Mouse (Mus musculus) lung, postnatal 0 days (tissue): ENCODE measurements around the gene 5730522E02Rik. TPM values are rescaled to one million over a fixed set of nuclear protein-coding genes. Genes with fewer than 3 reads are reported as not detected.

Experiments used
- ATAC-seq: fragments of 200-750 bp; cut with Nextera tagmentation; 2 replicates; pipeline ENCODE4 v1.8.0; 2017; ENCODE audit warnings: moderate library complexity
- DNase-seq: peaks from one replicate; pipeline ENCODE4 v3.0.0-alpha.2; 2016; ENCODE audit warnings: low spot score
- H3K27ac ChIP-seq: fragments of 300-500 bp; sonication (generic); 2 replicates; pipeline ENCODE4 v1.5.1; 2014; ENCODE audit warnings: antibody characterized with exemption, mild to moderate bottlenecking, low read length, mixed read lengths
- H3K27me3 ChIP-seq: fragments of 300-500 bp; sonication (generic); replicated peaks from 2 replicates; pipeline ENCODE4 v1.6.1; 2014; ENCODE audit warnings: low read length, mixed read lengths; ENCODE audit not compliant: insufficient read depth
- H3K36me3 ChIP-seq: fragments of 300-500 bp; sonication (generic); 2 replicates; pipeline ENCODE4 v1.6.1; 2014; ENCODE audit warnings: low read length, mixed read lengths; ENCODE audit not compliant: insufficient read depth
- H3K4me1 ChIP-seq: fragments of 300-500 bp; sonication (generic); 2 replicates; pipeline ENCODE4 v1.6.1; 2014; ENCODE audit warnings: antibody characterized with exemption, low read depth, low read length, mixed read lengths; ENCODE audit not compliant: insufficient read depth
- H3K4me2 ChIP-seq: fragments of 300-500 bp; sonication (generic); replicated peaks from 2 replicates; pipeline ENCODE4 v1.6.1; 2014; ENCODE audit warnings: low read depth, mild to moderate bottlenecking, low read length, moderate library complexity, mixed read lengths
- H3K4me3 ChIP-seq: fragments of 300-500 bp; sonication (generic); 2 replicates; pipeline ENCODE4 v1.5.1; 2014; ENCODE audit warnings: low read depth, low read length
- H3K9ac ChIP-seq: fragments of 300-500 bp; sonication (generic); replicated peaks from 2 replicates; pipeline ENCODE4 v1.6.1; 2014; ENCODE audit warnings: low read depth, mild to moderate bottlenecking
- H3K9me3 ChIP-seq: fragments of 300-500 bp; sonication (generic); 2 replicates; pipeline ENCODE4 v1.6.1; 2016; ENCODE audit warnings: low read length, mixed read lengths
- CTCF ChIP-seq: IDR thresholded peaks from 2 replicates; pipeline ENCODE4 v1.5.1; 2016; ENCODE audit warnings: antibody characterized with exemption, mild to moderate bottlenecking
- EP300 ChIP-seq: IDR thresholded peaks from 2 replicates; pipeline ENCODE4 v1.6.1; 2016; ENCODE audit warnings: antibody characterized with exemption, mild to moderate bottlenecking, control low read depth
- WGBS: fragments of 180-500 bp; shearing (Covaris S2); extraction: QIAGEN DNeasy Blood & Tissue Kit; methylation state at CpG from one replicate; pipeline ENCODE4 v1.1.7; 2014; 5-methylcytosine and 5-hydroxymethylcytosine counted together
- polyA plus RNA-seq: library from polyadenylated mRNA; unstranded; fragments of >200 nt; fragmentation: Nextera tagmentation; extraction: Ambion mirVana; gene quantifications from 2 replicates; pipeline ENCODE4 v1.2.1, GENCODE M21; 2015

5730522E02Rik gene
- polyA plus RNA-seq, 1 experiment from 2014 or later: 0.42 TPM

DNA sequence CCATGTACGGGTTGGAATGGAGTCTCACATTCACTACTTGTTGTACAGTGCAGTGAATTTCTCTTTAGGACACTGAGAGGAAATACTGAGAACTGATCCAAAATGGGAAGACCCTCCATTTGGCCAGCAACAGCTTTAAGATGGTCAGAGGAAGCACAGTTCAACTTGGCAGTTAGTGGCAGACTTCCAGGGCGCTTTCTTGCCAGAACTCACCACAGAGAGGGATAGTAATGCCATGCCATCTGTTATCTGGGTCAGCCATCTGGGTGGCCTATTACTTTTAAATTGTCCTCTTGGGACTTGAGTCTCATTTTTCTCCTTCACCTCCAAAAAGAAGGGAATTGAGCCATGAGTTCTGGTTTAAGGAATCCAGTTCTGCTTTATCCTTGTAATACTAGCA is 344.3 kb downstream of the 5730522E02Rik start:
- no peak overlapping the region for H3K4me2 ChIP-seq
- 72% methylated on average over 2 of the region's 2 CpGs for WGBS
- no peak overlapping the region for H3K4me3 ChIP-seq
- no peaks in the 10 kb centered on the region for H3K4me1 ChIP-seq
- no peaks in the 10 kb centered on the region for H3K27me3 ChIP-seq
- no peaks in the 10 kb centered on the region for H3K36me3 ChIP-seq
- TF ChIP-seq EP300 (no peak), CTCF (no peak)
- DNase-seq (no peak), ATAC-seq (no peak)
- no peak overlapping the region for H3K27ac ChIP-seq
- no peaks in the 10 kb centered on the region for H3K9me3 ChIP-seq
- H3K9ac ChIP-seq: no peak overlapping the region

DNA sequence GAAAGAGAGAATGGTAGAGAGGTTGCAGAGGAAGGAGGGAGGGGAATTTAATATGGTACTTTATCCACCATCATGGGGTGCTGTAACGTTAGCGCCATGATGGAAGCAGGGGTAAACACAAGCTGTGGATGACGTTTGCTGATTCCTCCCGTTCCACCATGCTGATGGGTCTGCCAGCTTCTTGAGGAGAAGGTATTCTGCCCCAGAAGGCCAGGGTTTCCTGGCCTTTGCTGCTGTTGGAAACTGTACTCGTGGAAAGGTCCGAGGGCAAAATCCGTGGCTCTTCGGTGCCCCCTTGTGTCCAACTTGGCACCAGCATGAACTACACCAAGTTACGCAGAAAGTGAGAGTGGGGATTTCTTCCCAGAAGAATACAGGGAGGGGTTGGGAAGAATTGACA is 347.9 kb downstream of the 5730522E02Rik start:
- Histone ChIP-seq H3K4me3 (no peak overlapping the region), H3K9ac (no peak overlapping the region)
- ATAC-seq: 0 out of 2 replicates have a peak, but pooled peaks have one; percentile 38

DNA sequence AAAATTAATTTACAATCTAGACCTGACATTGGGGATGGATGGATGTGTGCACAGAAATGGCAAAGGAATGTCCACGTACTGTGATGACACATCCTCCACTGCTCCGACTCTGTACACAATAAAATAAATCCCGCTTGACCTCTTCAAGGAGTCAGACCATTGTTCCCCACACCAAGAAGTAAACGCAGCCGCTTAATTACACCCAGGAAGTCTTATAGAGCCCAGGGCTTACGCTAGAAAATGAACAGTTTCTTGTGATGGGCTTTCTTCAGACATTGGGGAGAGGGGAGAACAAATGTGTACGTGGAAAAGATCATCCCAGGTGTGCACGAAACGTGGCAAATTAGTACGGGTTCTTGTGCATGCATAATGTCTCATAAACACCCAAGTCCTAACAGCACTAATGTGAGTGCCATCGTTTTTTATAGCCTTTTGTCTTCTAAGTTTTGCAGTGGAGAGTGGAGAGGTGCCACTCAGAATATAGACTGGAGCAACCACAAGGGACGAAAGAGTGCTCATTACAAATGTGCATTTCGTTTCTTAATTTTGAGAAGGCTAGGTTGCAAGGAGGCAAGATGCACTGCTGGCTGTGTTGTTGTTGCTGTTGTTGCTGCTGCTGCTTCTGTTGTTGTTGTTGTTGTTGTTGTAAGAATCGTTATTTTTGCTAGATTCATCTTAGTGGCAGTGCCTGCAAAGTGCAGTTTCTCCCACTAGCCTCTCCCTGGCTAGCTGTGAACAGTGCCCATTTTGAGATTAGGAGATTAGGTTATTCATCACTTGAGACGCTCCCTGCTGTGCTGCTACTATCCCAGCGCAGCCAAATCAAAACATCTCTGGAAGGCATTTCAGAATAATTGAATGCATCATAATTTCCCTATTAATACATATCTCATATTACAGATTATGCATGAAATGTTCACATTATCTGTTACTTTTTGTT is 353.7 kb downstream of the 5730522E02Rik start:
- no peaks in the 10 kb centered on the region for H3K9me3 ChIP-seq
- TF ChIP-seq CTCF (no peak), EP300 (no peak)
- H3K27ac ChIP-seq: no peak overlapping the region
- ATAC-seq: no peak
- no peak overlapping the region for H3K4me2 ChIP-seq
- H3K27me3 ChIP-seq: no peaks in the 10 kb centered on the region
- no peaks in the 10 kb centered on the region for H3K36me3 ChIP-seq
- no peak for DNase-seq
- no peak overlapping the region for H3K4me3 ChIP-seq
- no peaks in the 10 kb centered on the region for H3K4me1 ChIP-seq
- WGBS: 54% methylated on average over 16 of the region's 16 CpGs
- H3K9ac ChIP-seq: no peak overlapping the region

More for the DNA sequence above, 347.9 kb downstream of the 5730522E02Rik start:
- Histone ChIP-seq H3K4me1 (no peaks in the 10 kb centered on the region), H3K36me3 (no peaks in the 10 kb centered on the region), H3K9me3 (no peaks in the 10 kb centered on the region), H3K27me3 (no peaks in the 10 kb centered on the region), H3K4me2 (no peak overlapping the region), H3K27ac (no peak overlapping the region)
- 13% methylated on average over 9 of the region's 9 CpGs for WGBS
- peak; percentile 56 for DNase-seq
- TF ChIP-seq CTCF: peak; percentile 87
- TF ChIP-seq EP300: no peak

DNA sequence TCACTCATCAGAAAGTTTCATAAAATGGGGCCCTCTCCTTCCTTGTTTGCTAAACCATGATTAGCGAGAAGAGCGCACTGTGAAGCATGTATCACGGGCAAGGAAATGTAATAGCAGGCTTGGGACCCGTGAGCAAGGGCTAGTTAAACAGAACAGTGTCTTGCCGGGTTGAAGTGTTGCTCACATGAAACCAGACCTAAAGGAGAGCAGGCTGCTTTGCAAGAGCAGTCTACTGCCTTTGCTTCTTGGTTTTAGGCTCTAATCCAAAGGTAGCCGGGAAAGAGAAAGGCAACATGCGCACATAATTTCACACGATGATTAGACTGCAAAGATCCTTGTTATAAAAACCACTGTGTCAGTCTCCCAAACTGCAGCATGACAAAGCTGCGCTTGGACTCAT is 354.8 kb downstream of the 5730522E02Rik start:
- no peak for TF ChIP-seq CTCF
- TF ChIP-seq EP300: no peak
- no peak for ATAC-seq
- Histone ChIP-seq H3K4me3 (no peak overlapping the region), H3K9me3 (no peaks in the 10 kb centered on the region), H3K4me1 (no peaks in the 10 kb centered on the region), H3K36me3 (no peaks in the 10 kb centered on the region), H3K9ac (no peak overlapping the region), H3K27me3 (no peaks in the 10 kb centered on the region), H3K4me2 (0 out of 2 replicates have a peak overlapping the region, but pooled peaks have one; percentile 5), H3K27ac (no peak overlapping the region)
- 41% methylated on average over 9 of the region's 9 CpGs for WGBS
- no peak for DNase-seq

DNA sequence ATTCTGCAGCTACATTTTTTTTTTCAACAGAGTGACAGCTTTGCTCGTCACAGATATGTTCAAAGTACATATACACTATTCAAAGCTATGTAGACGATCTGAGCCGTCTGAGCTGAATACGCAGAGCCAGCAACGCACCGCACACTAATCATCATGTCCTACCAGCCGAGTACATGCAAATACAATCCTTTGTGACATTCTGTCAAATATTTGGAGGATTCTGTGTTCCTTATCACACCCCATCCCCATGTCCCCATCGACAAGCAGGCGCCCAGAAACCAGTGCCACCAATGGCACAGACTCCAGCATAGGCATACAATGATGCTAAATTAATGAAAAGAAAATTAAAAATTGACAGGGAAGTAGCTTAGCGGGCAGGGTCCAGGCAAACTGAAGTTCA is 356.3 kb downstream of the 5730522E02Rik start:
- ATAC-seq (no peak), DNase-seq (no peak)
- no peaks in the 10 kb centered on the region for H3K36me3 ChIP-seq
- WGBS: 74% methylated on average over 10 of the region's 10 CpGs
- no peak for TF ChIP-seq EP300
- no peak for TF ChIP-seq CTCF
- H3K27ac ChIP-seq: no peak overlapping the region
- no peaks in the 10 kb centered on the region for H3K27me3 ChIP-seq
- no peak overlapping the region for H3K4me3 ChIP-seq
- no peak overlapping the region for H3K4me2 ChIP-seq
- no peaks in the 10 kb centered on the region for H3K4me1 ChIP-seq
- H3K9me3 ChIP-seq: no peaks in the 10 kb centered on the region
- H3K9ac ChIP-seq: no peak overlapping the region

DNA sequence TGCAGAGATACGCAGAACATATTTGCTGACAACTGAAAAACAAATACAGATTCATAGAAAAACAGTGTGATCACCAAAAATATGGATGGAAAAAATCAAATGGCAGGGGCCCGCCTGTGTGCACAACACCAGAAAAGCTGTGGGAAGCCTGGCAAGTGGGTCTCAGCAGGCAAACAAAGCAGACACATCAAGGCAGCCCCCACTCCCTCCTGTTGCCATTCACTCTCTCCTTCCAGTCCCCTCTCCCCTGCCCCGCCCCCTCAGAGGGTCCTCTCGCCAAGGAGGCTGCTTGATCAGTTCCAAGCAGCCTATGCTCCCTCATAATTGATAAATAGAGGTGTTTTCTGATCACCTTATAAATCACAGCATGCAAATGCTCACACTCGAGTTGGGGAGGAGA is 357.5 kb downstream of the 5730522E02Rik start:
- Histone ChIP-seq H3K27me3 (no peaks in the 10 kb centered on the region), H3K4me1 (no peaks in the 10 kb centered on the region), H3K36me3 (no peaks in the 10 kb centered on the region), H3K4me2 (no peak overlapping the region), H3K4me3 (no peak overlapping the region), H3K9ac (no peak overlapping the region), H3K9me3 (no peaks in the 10 kb centered on the region), H3K27ac (no peak overlapping the region)
- TF ChIP-seq EP300: no peak
- TF ChIP-seq CTCF: no peak
- ATAC-seq (no peak), DNase-seq (no peak)
- 49% methylated on average over 5 of the region's 5 CpGs for WGBS
